Mouse (Mus musculus) frontal cortex, postnatal 10 days (tissue): ENCODE measurements around the gene Gm8720.
"Not testable (repeated sequence)": the region's sequence is repeated elsewhere in the genome, so short reads cannot be mapped to it uniquely, and the experiment has no call there.

Source experiments
- DNase-seq, 2 experiments: peaks; one replicate each; pipeline ENCODE4 v3.0.0; 2022; ENCODE audit warnings: low spot score in 2 of 2, mixed read lengths in 1 of 2

Gene Gm8720

GRCm38 (mm10) chr7:23067356-23067755 lies at the start of gene Gm8720:
TSS of gene Gm8720 (minus strand) at chr7:23067456.
- DNase-seq = not testable (repeated sequence)

DNA sequence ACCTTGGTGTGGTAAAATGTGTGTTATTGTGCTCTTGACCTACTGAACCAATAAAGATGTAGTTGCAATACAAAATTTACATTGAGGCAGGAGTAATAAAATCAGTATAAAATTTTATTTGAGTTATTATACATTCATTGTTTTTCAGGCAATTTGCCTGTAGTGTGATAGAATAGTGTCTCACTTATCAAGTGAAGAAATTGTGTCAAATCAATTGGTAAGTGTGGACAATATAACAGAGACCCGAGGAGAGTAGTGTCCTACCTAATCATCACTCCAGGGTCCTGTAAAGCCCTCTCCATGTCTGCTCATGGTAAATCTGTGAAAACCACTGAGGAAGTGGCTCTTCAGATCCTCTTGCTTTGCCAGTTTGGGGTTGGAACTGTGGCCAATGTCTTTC lies 12.0 kb downstream of the Gm8720 start, which contains the start of gene Vmn1r163:
Gene Vmn1r163, plus strand, starts transcription at position 301 of the 400 bp plus-strand sequence.
- not testable (repeated sequence) for DNase-seq

DNA sequence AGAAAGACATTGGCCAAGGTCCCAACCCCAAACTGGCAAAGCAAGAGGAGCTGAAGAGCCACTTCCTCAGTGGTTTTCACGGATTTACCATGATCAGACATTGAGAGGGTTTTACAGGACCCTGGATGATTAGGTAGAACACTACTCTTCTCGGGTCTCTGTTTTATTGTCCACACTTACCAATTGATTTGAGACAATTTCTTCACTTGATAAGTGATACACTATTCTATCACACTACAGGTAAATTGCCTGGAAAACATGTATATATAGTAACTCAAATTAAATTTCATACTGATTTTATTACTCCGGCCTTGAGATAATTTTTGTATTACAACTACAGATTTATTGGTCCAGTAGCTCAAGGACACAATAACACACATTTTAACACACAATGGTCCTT lies 47.4 kb downstream of the Gm8720 start, which contains the start of gene Gm4216:
Gene Gm4216, minus strand, starts transcription at position 101 of the 400 bp plus-strand sequence.
- not testable (repeated sequence) for DNase-seq
